Mouse (Mus musculus) neural tube, embryonic 13.5 days (tissue): ENCODE results near the gene Itpkc. TPM values are rescaled to one million over a fixed set of nuclear protein-coding genes. Genes with fewer than 3 reads are reported as not detected.

Experiments
- ATAC-seq: fragments of 200-750 bp; cut with Nextera tagmentation; 2 replicates; pipeline ENCODE4 v1.8.0; 2017; ENCODE audit warnings: low read depth, mild to moderate bottlenecking, moderate TSS enrichment, moderate library complexity
- H3K27ac ChIP-seq: fragments of 300-500 bp; sonication (generic); replicated peaks from 2 replicates; pipeline ENCODE4 v1.5.1; 2015; ENCODE audit warnings: moderate library complexity, mild to moderate bottlenecking, inconsistent platforms
- H3K27me3 ChIP-seq: fragments of 300-500 bp; sonication (generic); 2 replicates; pipeline ENCODE4 v1.6.1; 2015; ENCODE audit warnings: mild to moderate bottlenecking, inconsistent platforms
- H3K36me3 ChIP-seq: fragments of 300-500 bp; sonication (generic); 2 replicates; pipeline ENCODE4 v1.6.1; 2015; ENCODE audit warnings: mild to moderate bottlenecking, inconsistent platforms
- H3K4me1 ChIP-seq: fragments of 300-500 bp; sonication (generic); replicated peaks from 2 replicates; pipeline ENCODE4 v1.6.1; 2015; ENCODE audit warnings: inconsistent platforms
- H3K4me2 ChIP-seq: fragments of 300-500 bp; sonication (generic); 2 replicates; pipeline ENCODE4 v1.6.1; 2015; ENCODE audit warnings: inconsistent platforms, mild to moderate bottlenecking, moderate library complexity
- H3K4me3 ChIP-seq: fragments of 300-500 bp; sonication (generic); 2 replicates; pipeline ENCODE4 v1.5.1; 2015; ENCODE audit warnings: mild to moderate bottlenecking, inconsistent platforms
- H3K9ac ChIP-seq: fragments of 300-500 bp; sonication (generic); 2 replicates; pipeline ENCODE4 v1.6.1; 2015; ENCODE audit warnings: moderate library complexity, mild to moderate bottlenecking, inconsistent platforms
- H3K9me3 ChIP-seq: fragments of 300-500 bp; sonication (generic); 2 replicates; pipeline ENCODE4 v1.6.1; 2016; ENCODE audit warnings: inconsistent platforms
- WGBS: fragments of 180-500 bp; shearing (Covaris S2); methylation state at CpG from one replicate; pipeline ENCODE4 v1.1.7; 2015; 5-methylcytosine and 5-hydroxymethylcytosine counted together
- polyA plus RNA-seq: library from polyadenylated mRNA; unstranded; fragments of >200 nt; fragmentation: Nextera tagmentation; extraction: Ambion mirVana; gene quantifications from 2 replicates; pipeline ENCODE4 v1.2.1, GENCODE M21; 2015

The Itpkc gene
- polyA plus RNA-seq, 1 experiment from 2014 or later: 7.5 TPM

DNA sequence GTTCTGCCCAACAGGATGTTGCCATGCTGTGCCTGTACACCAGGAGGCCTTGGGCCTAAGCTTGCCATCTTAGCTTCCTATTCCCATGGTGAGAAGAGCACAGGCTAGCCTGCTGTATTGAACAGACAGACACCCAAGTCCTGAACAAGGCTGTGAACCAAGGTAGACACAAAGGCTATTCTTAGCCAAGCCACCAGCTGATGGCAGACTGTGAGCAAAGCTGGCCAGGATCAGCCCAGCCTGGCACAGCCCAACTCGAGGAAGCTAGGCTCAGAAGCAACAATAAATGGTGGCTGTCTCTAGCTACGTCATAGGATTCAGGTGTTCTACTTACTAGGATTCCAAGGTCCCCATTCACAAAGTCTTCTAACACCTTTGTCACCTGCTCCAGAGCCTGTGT, 15.8 kb downstream of the Itpkc start:
- no peak overlapping the region for H3K9ac ChIP-seq
- H3K36me3 ChIP-seq: peaks cover 98% of the 10 kb centered on the region
- H3K4me2 ChIP-seq: no peak overlapping the region
- no peaks in the 10 kb centered on the region for H3K27me3 ChIP-seq
- no peak overlapping the region for H3K4me3 ChIP-seq
- WGBS: 82% methylated on average over 2 of the region's 2 CpGs
- ATAC-seq: no peak
- H3K4me1 ChIP-seq: no peaks in the 10 kb centered on the region
- H3K27ac ChIP-seq: no peak overlapping the region
- no peaks in the 10 kb centered on the region for H3K9me3 ChIP-seq

DNA sequence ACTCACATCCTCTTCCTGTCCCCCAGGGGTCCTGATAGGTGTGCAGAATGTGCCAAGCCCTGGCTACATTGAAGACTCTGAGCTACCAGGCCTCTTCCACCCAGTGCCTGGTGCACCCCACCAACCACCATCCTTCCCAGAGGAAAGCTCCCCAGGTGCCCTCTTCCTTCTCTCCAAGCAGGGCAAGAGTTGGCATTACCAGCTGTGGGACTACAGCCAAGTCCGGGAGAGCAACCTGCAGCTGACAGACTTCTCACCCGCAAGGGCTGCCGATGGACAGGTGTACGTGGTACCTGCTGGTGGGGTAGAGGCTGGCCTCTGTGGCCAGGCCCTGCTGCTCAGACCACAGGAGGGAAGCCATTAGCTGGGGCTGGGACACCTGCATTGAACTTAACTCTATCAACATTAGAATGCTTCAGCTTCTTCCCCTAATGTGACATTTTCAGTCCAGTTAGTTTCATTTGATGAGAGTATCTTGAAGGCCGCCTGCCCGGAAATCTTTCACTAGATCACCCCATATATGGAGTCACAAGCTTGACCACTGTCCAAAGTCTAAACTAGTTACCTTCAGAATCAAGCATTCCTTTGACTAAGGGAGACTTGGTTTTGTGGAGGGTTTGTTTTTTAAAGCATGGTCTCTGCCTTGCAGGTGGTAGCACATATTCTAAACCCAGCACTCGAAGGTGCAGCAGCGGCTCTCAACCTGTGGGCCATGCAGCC, 24.6 kb downstream of the Itpkc start:
- H3K27me3 ChIP-seq: no peaks in the 10 kb centered on the region
- WGBS: 97% methylated on average over 8 of the region's 8 CpGs
- H3K27ac ChIP-seq: no peak overlapping the region
- no peaks in the 10 kb centered on the region for H3K9me3 ChIP-seq
- ATAC-seq: no peak
- H3K4me2 ChIP-seq: no peak overlapping the region
- H3K4me3 ChIP-seq: no peak overlapping the region
- H3K4me1 ChIP-seq: no peaks in the 10 kb centered on the region
- peaks cover 74% of the 10 kb centered on the region for H3K36me3 ChIP-seq
- H3K9ac ChIP-seq: no peak overlapping the region

DNA sequence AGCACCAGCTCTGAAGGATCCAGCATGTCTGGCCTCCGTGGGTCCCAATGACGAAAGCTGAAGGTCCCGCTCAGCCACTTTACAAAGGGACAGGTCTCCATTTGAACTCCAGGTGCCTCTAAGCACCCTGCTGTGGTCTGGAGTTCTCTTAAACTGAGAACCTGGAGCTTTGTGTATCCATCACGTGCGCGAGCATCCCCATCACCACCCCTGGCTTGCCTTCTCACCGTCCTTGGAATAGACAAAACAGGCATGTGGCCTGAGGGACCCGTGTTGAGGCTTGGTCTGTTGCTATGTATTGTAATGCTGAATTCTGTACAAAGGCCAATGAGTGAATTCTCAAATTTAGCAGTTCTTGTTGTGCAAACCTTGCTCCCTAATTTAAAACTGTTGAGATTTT, 29.7 kb downstream of the Itpkc start:
- Histone ChIP-seq H3K9ac (no peak overlapping the region), H3K4me1 (peaks cover 15% of the 10 kb centered on the region), H3K4me3 (no peak overlapping the region), H3K36me3 (peaks cover 31% of the 10 kb centered on the region), H3K4me2 (no peak overlapping the region), H3K9me3 (no peaks in the 10 kb centered on the region), H3K27ac (no peak overlapping the region), H3K27me3 (no peaks in the 10 kb centered on the region)
- 88% methylated on average over 8 of the region's 8 CpGs for WGBS
- ATAC-seq: no peak

DNA sequence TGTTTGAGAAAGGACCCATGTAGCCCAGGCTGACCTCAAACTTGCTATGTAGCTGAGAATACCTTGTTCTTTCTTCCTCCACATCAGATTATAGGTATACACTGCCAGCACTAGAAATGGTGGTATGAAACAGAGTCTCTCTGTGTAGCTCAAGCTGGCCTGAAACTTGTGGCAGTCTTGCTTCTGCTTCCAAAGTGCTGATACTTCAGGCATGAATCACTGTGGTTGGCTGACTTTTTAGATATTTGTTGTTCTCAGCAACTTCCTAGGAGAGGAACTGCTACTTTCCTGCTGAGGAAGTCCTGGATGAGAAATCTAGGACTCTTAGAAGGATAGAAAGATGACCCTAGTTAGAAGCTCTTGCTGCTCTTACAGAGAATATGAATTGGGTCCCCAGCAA, 30.1 kb downstream of the Itpkc start:
- Histone ChIP-seq H3K9me3 (no peaks in the 10 kb centered on the region), H3K4me1 (peaks cover 19% of the 10 kb centered on the region), H3K27me3 (no peaks in the 10 kb centered on the region), H3K4me3 (no peak overlapping the region), H3K27ac (no peak overlapping the region), H3K4me2 (no peak overlapping the region), H3K9ac (no peak overlapping the region), H3K36me3 (peaks cover 31% of the 10 kb centered on the region)
- ATAC-seq: no peak

DNA sequence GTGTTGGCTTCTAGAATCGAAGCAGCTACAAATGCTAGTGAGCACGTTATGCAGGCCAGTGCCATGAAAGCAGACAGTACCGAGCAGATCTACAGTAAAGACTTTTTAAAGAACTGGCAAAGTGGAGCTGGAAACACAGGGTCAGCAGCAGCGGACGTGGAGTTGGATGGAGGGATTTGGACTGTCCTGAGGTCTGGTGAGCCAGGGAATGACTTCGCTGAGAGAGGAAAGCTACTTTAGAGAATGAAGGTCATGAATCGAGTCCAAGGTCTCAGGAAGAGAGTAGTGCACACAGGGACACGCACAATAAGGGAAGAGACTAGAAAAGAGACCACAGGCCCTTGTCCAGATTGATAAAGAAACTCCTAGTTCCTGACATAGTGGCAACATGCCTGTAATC, 30.8 kb downstream of the Itpkc start:
- 95% methylated on average over 8 of the region's 8 CpGs for WGBS
- Histone ChIP-seq H3K4me2 (no peak overlapping the region), H3K4me3 (no peak overlapping the region), H3K9ac (no peak overlapping the region), H3K9me3 (no peaks in the 10 kb centered on the region), H3K27ac (no peak overlapping the region), H3K36me3 (peaks cover 31% of the 10 kb centered on the region), H3K4me1 (peaks cover 24% of the 10 kb centered on the region), H3K27me3 (no peaks in the 10 kb centered on the region)
- no peak for ATAC-seq

DNA sequence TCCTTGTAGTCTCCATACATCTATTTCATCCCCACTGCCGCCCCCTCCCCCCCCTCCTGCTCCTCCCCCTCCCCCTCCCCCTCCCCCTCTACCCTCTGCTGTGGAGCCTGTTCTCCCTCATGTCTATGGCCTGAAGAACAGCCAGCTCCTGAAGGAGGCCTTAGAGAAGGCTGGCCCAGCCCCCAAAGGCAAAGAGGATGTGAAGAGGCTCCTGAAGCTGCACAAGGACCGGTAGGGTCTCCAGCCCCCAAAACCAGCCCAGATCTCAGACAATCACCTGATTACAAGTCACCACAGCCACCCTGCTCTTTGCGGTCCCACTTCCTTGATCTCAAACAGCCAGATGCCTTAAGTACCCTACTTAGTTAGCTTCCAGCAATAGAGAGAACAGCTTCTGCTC, 31.3 kb downstream of the Itpkc start:
- Histone ChIP-seq H3K4me2 (no peak overlapping the region), H3K36me3 (peaks cover 31% of the 10 kb centered on the region), H3K9me3 (no peaks in the 10 kb centered on the region), H3K4me3 (no peak overlapping the region), H3K27me3 (no peaks in the 10 kb centered on the region), H3K27ac (no peak overlapping the region), H3K9ac (no peak overlapping the region), H3K4me1 (peaks cover 24% of the 10 kb centered on the region)
- 83% methylated on average over 3 of the region's 3 CpGs for whole genome bisulfite sequencing
- ATAC-seq: no peak

DNA sequence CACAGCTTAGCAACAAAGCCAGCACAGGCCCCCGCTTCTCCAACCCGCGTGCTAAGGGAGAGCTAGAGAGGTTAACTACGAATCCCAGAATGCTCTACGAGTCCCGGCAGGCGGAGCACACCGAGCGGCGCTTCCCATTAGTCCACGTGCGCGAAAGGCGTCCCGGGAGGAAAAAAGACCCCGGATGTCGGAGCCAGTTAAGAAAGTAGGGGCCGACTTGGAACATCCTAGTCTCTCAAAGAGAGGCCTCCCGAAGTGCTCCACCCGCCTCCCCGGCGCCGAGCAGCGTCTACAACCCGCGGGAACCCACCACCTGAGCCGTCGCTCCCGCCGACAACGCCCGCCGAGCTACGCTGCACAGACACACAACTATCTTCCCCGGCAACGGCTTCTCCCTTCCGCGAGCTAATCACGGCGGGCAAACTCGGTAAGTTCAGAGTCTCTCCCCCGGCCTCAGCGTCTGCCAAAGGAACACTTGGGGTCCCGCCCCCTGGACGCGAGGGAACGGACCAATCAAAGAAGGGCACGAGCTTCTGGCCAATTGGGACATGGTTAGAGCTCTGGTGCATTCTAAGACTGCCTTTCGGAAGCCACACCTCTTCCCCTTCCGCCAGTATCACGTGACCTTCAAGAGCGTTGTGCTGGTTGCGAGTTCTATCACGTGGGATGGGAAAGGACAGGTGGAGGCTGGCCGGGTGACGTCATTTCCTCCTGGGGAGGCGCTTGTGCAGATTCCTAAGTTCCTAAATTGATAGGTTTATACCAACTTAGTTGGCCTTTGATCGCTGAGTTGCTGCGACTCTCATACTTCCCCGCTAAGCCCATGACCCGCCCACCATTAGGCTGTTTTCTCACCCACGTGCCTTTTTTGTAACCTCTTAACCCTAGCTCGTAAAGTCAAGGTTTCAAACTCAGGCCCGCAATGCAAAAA, 32.5 kb downstream of the Itpkc start, which contains the start of the genes BC024978 and Snrpa:
BC024978 (plus strand) TSS at position 101 of the 931 bp plus-strand sequence.
Snrpa (minus strand) TSS at position 591 of the 931 bp plus-strand sequence.
- H3K4me2 ChIP-seq: peak within 1 kb of the TSS; percentile 86
- under 1% methylated on average over 64 of the region's 64 CpGs for WGBS

DNA sequence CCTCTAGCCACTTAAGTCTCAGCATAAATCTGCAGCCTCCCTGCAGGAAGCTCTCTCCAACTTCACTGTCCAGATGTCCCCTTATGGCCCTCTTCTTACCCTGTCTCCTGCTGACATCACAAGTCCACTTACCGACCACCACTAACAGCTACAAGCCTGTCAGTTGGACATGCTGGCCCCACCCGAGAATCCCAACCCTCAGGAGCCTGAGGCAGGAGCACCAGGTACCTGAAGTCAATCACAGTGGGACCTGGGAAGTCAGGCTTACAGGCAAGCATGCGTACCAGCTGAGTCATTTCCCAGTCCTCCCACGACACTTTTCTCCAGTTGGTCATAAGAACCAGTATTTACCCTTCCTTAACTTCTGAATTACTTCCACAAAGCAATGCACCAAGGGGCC, 34.7 kb downstream of the Itpkc start:
- Histone ChIP-seq H3K9me3 (no peaks in the 10 kb centered on the region), H3K4me1 (peaks cover 24% of the 10 kb centered on the region), H3K4me2 (peak overlapping the region; percentile 86), H3K4me3 (peak overlapping the region; percentile 87; the same call in 1 of the 2 replicates), H3K27me3 (no peaks in the 10 kb centered on the region), H3K36me3 (peaks cover 54% of the 10 kb centered on the region), H3K27ac (no peak overlapping the region), H3K9ac (peak overlapping the region; percentile 51)
- 88% methylated on average over 4 of the region's 4 CpGs for WGBS
- ATAC-seq: no peak

More for the DNA sequence above, 32.5 kb downstream of the Itpkc start, which contains the start of the genes BC024978 and Snrpa:
- Histone ChIP-seq H3K27ac (peak within 1 kb of the TSS; percentile 96), H3K27me3 (no peaks in the 10 kb centered on the region), H3K9me3 (no peaks in the 10 kb centered on the region), H3K36me3 (peaks cover 34% of the 10 kb centered on the region), H3K9ac (peak within 1 kb of the TSS; percentile 82), H3K4me3 (peak within 1 kb of the TSS; percentile 87), H3K4me1 (peaks cover 24% of the 10 kb centered on the region)
- ATAC-seq: peak; percentile 99

DNA sequence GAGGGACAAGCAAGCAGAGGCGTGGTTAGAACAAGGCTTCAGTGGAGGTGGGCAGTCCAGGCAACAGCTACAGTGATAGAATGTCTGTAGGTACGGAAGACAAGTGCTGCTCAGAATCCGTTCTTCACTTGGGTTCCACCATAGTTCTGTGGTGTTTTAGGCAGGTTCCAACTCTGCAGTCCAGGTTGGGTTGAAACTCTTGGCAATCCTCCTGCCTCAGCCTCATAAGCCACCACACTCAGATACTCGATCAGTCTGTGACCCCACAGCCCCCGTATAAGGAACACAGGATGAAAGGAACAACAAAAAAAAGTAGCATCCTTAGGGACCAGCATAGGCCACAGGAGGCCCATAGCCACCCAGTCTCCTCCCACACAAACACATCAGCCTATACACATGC, 36.0 kb downstream of the Itpkc start:
- Histone ChIP-seq H3K27me3 (no peaks in the 10 kb centered on the region), H3K36me3 (peaks cover 67% of the 10 kb centered on the region), H3K4me2 (no peak overlapping the region), H3K4me1 (peaks cover 24% of the 10 kb centered on the region), H3K27ac (no peak overlapping the region), H3K9me3 (no peaks in the 10 kb centered on the region), H3K4me3 (no peak overlapping the region), H3K9ac (no peak overlapping the region)
- no peak for ATAC-seq
- 96% methylated on average over 5 of the region's 5 CpGs for WGBS

DNA sequence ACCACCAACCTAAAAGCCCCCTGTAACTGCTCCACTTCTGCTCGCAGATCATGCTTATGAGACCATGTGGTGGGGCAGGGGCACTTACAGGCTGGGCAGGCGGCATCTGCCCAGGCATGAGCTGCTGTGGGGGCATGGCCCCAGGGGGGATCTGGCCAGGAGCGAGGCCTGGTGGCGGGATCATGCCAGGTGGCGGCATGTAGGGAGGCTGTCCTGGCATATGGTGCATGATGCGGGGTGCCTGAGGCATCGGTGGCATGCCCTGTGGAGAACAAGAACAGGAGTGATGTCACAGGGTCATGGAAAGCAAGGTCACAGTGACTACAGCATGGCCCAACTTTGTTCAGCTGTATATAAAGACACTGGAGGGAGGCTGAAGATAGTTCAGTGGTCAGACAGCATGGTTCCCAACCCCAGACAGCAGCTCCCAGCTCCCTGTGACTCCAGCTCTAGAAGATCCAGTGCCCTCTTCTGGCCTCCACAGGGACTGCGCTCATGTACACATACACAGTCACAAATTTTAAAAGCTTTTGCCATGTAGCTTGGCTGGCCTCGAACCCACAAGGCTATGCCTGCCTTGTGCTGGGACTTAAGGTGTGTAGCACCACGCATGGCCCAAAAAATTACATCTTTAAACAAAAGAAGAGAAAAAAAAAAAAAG, 39.1 kb downstream of the Itpkc start:
- Histone ChIP-seq H3K4me2 (no peak overlapping the region), H3K36me3 (peaks cover 97% of the 10 kb centered on the region), H3K4me3 (no peak overlapping the region), H3K4me1 (peaks cover 15% of the 10 kb centered on the region), H3K27me3 (no peaks in the 10 kb centered on the region), H3K9me3 (no peaks in the 10 kb centered on the region), H3K9ac (no peak overlapping the region), H3K27ac (no peak overlapping the region)
- 0 out of 2 replicates have a peak, but pooled peaks have one; percentile 12 for ATAC-seq
- WGBS: 89% methylated on average over 10 of the region's 10 CpGs

DNA sequence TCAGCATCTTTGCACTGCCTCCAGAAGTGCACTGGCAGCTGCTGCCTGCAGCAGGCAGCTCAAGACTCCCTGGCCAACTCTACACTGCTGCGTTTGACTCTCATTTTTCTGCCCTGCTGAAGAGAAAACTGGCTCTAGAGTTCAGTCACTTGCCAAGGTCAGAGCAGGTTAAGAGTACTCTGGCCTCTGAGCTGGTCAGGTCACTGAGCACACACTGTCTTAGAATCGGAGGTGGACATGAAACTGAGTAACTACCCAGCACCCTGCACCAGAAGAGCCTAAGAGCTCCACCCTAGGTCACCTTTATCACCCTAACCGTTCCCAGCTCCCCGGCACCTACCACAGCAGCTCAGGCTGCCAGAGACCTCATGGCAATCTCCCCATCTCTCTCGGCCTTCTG, 42.5 kb downstream of the Itpkc start:
- Histone ChIP-seq H3K9me3 (no peaks in the 10 kb centered on the region), H3K4me2 (no peak overlapping the region), H3K27ac (no peak overlapping the region), H3K27me3 (no peaks in the 10 kb centered on the region), H3K36me3 (peaks cover 81% of the 10 kb centered on the region), H3K4me1 (no peaks in the 10 kb centered on the region; the same call in 1 of the 2 replicates), H3K4me3 (no peak overlapping the region), H3K9ac (no peak overlapping the region)
- no peak for ATAC-seq
- WGBS: 93% methylated on average over 5 of the region's 5 CpGs

DNA sequence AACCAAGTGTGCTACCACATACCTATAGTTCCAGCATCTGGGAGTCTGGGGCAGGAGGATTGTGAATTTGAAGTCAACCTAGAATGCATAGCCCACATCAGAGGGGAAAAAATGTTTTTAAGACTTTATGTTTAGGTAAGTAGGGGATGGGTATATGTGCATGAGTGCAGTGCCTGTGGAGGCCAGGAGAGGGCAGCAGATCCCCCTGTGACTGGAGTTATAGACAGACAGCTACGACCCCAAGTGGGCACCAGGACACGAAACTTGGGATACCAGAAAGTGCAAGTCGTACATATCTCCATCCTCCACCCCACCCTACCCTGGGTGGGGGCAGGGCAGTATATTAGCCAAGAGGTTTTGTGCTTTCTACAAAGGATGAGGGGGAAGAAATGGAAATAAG, 43.5 kb downstream of the Itpkc start:
- 70% methylated on average over 3 of the region's 3 CpGs for WGBS

More for the DNA sequence above, 43.5 kb downstream of the Itpkc start:
- Histone ChIP-seq H3K4me3 (no peak overlapping the region), H3K4me2 (no peak overlapping the region), H3K4me1 (peaks cover 8% of the 10 kb centered on the region), H3K9ac (no peak overlapping the region), H3K9me3 (no peaks in the 10 kb centered on the region), H3K36me3 (peaks cover 71% of the 10 kb centered on the region), H3K27me3 (no peaks in the 10 kb centered on the region), H3K27ac (no peak overlapping the region)
- no peak for ATAC-seq
